Mouse (Mus musculus): Measurements from ENCODE around the gene Zfp1. TPM values are rescaled to one million over a fixed set of nuclear protein-coding genes. Genes with fewer than 3 reads are reported as not detected.
A peak's percentile ranks its signal among the peaks of the same experiment; 100 is the strongest.

The Zfp1 gene
- polyA plus RNA-seq, 2 experiments, result 3.9 to 4.0 TPM

DNA sequence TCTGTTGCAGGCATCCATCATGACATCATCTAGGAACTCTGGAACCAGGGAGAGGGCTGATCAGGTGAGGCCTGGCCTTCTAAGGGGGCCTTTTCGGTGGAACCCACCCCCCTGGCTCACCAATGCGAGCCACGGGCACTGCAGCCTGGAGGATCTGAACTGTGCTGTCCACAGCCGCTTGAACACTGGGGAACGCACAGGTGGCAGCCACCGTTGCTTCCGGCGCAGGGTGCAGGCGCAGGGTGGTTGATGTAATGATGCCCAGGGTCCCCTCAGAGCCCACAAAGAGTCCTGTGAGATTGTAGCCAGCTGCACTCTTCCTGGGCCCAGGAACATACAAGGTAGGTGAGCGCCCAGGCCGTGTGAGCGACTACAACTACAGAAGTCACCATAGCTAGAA is 14.8 kb upstream of the Zfp1 start:
- Histone ChIP-seq H3K9me3 (ENCODE audit: control insufficient read depth, low read length) (no peaks in the 10 kb centered on the region), H3K4me1 (replicated peaks; ENCODE audit: control insufficient read depth in 2 of 2, insufficient read depth in 2 of 2, low read length in 1 of 2) (no peaks in the 10 kb centered on the region; a peak in 1 of 4 replicates), H3K9ac (replicated peaks) (no peak overlapping the region), H3K4me3 (ENCODE audit: insufficient read depth in 1 of 2, low read depth in 2 of 2, low read length in 2 of 2) (no peak overlapping the region), H3K36me3 (replicated peaks; ENCODE audit: control insufficient read depth, insufficient read depth, low read depth) (no peaks in the 10 kb centered on the region), H3K4me2 (ENCODE audit: low read depth) (no peak overlapping the region), H3K27me3 (ENCODE audit: control insufficient read depth, insufficient read depth, low read length) (no peaks in the 10 kb centered on the region), H3K27ac (no peak overlapping the region)
- TF ChIP-seq CTCF (IDR thresholded peaks at IDR 0.05; ENCODE audit: low read depth) (no peak), EP300 (IDR thresholded peaks at IDR 0.05; ENCODE audit: low read depth) (no peak)
- DNase-seq (ENCODE audit: low read depth in 3 of 3, low spot score in 3 of 3) (no peak), ATAC-seq (ENCODE audit: insufficient read depth) (no peak)
- WGBS (ENCODE audit: insufficient replicate concordance), result 83% methylated on average over 12 of the region's 12 CpGs

DNA sequence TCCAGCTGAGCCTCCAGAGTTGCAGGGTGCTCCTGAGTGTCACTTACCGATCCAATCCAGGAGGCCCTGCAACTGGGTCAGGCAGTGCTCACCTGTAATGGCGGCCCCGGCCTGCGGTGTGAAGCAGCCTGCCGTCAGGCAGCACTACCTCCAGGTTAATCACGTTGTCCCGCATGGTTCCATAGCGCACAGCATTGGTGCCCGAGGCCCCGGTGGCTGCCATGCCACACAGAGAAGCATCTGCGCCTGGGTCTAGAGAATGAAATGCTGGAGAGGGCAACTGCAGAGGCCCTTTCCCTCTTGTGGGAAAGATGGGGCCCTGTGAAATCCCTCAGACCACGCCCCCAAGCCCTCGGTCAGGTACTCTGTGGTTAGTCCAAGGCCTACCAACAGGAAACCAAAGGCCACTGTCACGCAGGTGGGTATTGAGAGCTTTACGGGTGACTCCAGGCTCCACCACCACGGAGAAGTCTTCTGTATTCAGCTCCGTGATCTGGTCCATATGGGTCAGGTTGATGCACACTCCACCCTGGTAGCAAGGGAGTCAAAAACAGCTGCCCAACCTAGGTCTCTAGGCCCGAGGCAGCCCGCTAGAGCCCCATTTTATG is 14.2 kb upstream of the Zfp1 start:
- H3K4me2 ChIP-seq (ENCODE audit: low read depth), result no peak overlapping the region
- H3K4me1 ChIP-seq (replicated peaks; ENCODE audit: control insufficient read depth in 2 of 2, insufficient read depth in 2 of 2, low read length in 1 of 2), result no peaks in the 10 kb centered on the region; a peak in 1 of 4 replicates
- ATAC-seq (ENCODE audit: insufficient read depth), result no peak
- DNase-seq (ENCODE audit: low read depth in 3 of 3, low spot score in 3 of 3), result no peak
- no peak overlapping the region for H3K9ac ChIP-seq (replicated peaks)
- TF ChIP-seq EP300 (IDR thresholded peaks at IDR 0.05; ENCODE audit: low read depth) (no peak), CTCF (IDR thresholded peaks at IDR 0.05; ENCODE audit: low read depth) (no peak)
- H3K9me3 ChIP-seq (ENCODE audit: control insufficient read depth, low read length), result no peaks in the 10 kb centered on the region
- H3K36me3 ChIP-seq (replicated peaks; ENCODE audit: control insufficient read depth, insufficient read depth, low read depth), result no peaks in the 10 kb centered on the region
- H3K4me3 ChIP-seq (ENCODE audit: insufficient read depth in 1 of 2, low read depth in 2 of 2, low read length in 2 of 2), result no peak overlapping the region
- H3K27ac ChIP-seq, result no peak overlapping the region
- no peaks in the 10 kb centered on the region for H3K27me3 ChIP-seq (ENCODE audit: control insufficient read depth, insufficient read depth, low read length)
- WGBS (ENCODE audit: insufficient replicate concordance), result 62% methylated on average over 19 of the region's 19 CpGs

DNA sequence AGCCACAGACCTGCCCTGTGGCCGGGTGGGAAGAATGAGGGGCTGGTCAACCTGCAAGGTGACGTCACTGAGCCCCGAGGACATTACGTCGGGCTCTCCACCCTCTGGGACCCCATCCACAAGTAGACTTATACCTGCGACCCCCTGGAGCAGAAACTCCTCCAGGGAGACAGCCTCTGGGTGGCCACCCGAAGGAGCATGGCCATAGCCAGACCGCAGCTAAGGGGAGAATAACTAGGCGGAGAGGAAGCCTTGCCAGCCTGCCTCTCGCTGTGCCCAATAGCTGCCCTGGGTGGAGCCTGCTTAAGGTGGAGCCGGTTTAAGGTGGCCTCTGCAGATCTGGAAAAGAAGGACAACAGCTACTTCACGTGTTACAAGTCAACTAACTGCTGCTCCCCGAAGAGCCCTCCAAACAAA is 13.1 kb upstream of the Zfp1 start, which contains the start of gene Ldhd:
Gene Ldhd (minus strand): TSS at position 270 of the 417 bp plus-strand sequence.
- Histone ChIP-seq H3K4me2 (ENCODE audit: low read depth) (peak within 1 kb of the TSS; percentile 27; the same call in 1 of the 2 replicates), H3K9ac (replicated peaks) (no peak within 1 kb of the TSS), H3K27ac (no peak within 1 kb of the TSS), H3K27me3 (ENCODE audit: control insufficient read depth, insufficient read depth, low read length) (no peaks in the 10 kb centered on the region), H3K4me3 (ENCODE audit: insufficient read depth in 1 of 2, low read depth in 2 of 2, low read length in 2 of 2) (peak within 1 kb of the TSS in 1 of 2 experiments; percentile 19; a peak in 2 of 4 replicates), H3K9me3 (ENCODE audit: control insufficient read depth, low read length) (no peaks in the 10 kb centered on the region), H3K36me3 (replicated peaks; ENCODE audit: control insufficient read depth, insufficient read depth, low read depth) (no peaks in the 10 kb centered on the region), H3K4me1 (replicated peaks; ENCODE audit: control insufficient read depth in 2 of 2, insufficient read depth in 2 of 2, low read length in 1 of 2) (no peaks in the 10 kb centered on the region; a peak in 1 of 4 replicates)
- ATAC-seq (ENCODE audit: insufficient read depth), result peak; percentile 29; the same call in 1 of the 2 replicates
- TF ChIP-seq CTCF (IDR thresholded peaks at IDR 0.05; ENCODE audit: low read depth), result 0 out of 2 replicates have a peak, but pooled peaks have one; percentile 0
- TF ChIP-seq EP300 (IDR thresholded peaks at IDR 0.05; ENCODE audit: low read depth), result no peak
- DNase-seq (ENCODE audit: low read depth in 3 of 3, low spot score in 3 of 3), result no peak
- WGBS (ENCODE audit: insufficient replicate concordance), result 38% methylated on average over 13 of the region's 13 CpGs

DNA sequence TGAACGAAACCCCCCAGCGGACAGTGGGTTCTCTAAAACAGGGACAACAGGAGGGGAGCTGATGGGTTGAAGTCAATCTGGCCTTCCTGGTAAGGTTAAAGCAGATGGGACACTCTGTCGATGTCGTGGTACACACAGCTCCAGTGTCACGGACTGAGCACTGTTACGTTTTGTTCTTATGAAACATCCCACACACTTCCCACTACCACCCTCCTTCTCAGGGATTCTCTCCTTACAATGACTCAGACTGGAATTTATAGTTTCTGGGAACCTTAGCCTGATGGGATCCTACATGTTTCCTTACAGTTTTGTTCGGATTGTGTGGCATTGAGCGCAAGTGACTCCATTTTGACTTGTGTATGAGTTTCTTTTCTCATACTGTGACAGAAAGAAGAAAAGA is 11.6 kb upstream of the Zfp1 start:
- Histone ChIP-seq H3K27me3 (ENCODE audit: control insufficient read depth, insufficient read depth, low read length) (no peaks in the 10 kb centered on the region), H3K4me2 (ENCODE audit: low read depth) (no peak overlapping the region), H3K27ac (no peak overlapping the region), H3K4me3 (ENCODE audit: insufficient read depth in 1 of 2, low read depth in 2 of 2, low read length in 2 of 2) (no peak overlapping the region), H3K9me3 (ENCODE audit: control insufficient read depth, low read length) (no peaks in the 10 kb centered on the region), H3K36me3 (replicated peaks; ENCODE audit: control insufficient read depth, insufficient read depth, low read depth) (no peaks in the 10 kb centered on the region), H3K4me1 (replicated peaks; ENCODE audit: control insufficient read depth in 2 of 2, insufficient read depth in 2 of 2, low read length in 1 of 2) (no peaks in the 10 kb centered on the region; a peak in 1 of 4 replicates), H3K9ac (replicated peaks) (no peak overlapping the region)
- ATAC-seq (ENCODE audit: insufficient read depth), result no peak
- WGBS (ENCODE audit: insufficient replicate concordance), result 73% methylated on average over 8 of the region's 8 CpGs
- no peak for TF ChIP-seq EP300 (IDR thresholded peaks at IDR 0.05; ENCODE audit: low read depth)
- no peak for TF ChIP-seq CTCF (IDR thresholded peaks at IDR 0.05; ENCODE audit: low read depth)
- no peak for DNase-seq (ENCODE audit: low read depth in 3 of 3, low spot score in 3 of 3)

DNA sequence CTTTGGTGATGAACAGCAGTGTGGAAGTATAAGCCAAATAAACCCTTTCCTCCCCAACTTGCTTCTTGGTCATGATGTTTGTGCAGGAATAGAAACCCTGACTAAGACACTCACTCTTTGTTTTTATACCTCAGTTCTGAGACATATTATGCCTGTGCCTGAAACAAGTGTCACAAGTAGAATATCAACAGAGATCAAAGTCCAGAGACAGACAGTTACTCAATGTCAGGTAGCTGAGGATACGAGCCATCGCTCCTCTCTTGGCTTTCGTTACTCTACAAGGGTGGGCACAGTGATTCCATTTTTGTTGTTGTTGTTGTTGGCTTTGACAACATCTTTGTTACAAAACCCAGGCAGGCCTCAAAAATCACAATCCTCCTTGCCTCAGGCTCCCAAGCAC is 10.2 kb upstream of the Zfp1 start:
- Histone ChIP-seq H3K27ac (no peak overlapping the region), H3K27me3 (ENCODE audit: control insufficient read depth, insufficient read depth, low read length) (no peaks in the 10 kb centered on the region), H3K9ac (replicated peaks) (no peak overlapping the region), H3K4me2 (ENCODE audit: low read depth) (no peak overlapping the region), H3K36me3 (replicated peaks; ENCODE audit: control insufficient read depth, insufficient read depth, low read depth) (no peaks in the 10 kb centered on the region), H3K9me3 (ENCODE audit: control insufficient read depth, low read length) (no peaks in the 10 kb centered on the region), H3K4me3 (ENCODE audit: insufficient read depth in 1 of 2, low read depth in 2 of 2, low read length in 2 of 2) (no peak overlapping the region), H3K4me1 (replicated peaks; ENCODE audit: control insufficient read depth in 2 of 2, insufficient read depth in 2 of 2, low read length in 1 of 2) (no peaks in the 10 kb centered on the region; a peak in 1 of 4 replicates)
- TF ChIP-seq EP300 (IDR thresholded peaks at IDR 0.05; ENCODE audit: low read depth) (no peak), CTCF (IDR thresholded peaks at IDR 0.05; ENCODE audit: low read depth) (no peak)
- WGBS (ENCODE audit: insufficient replicate concordance), result 81% methylated on average over 3 of the region's 3 CpGs
- DNase-seq (ENCODE audit: low read depth in 3 of 3, low spot score in 3 of 3) (no peak), ATAC-seq (ENCODE audit: insufficient read depth) (no peak)
